Mouse (Mus musculus) stomach, embryonic 14.5 days (tissue): ENCODE data around the gene Gm28308. TPM values are rescaled to one million over a fixed set of nuclear protein-coding genes. Genes with fewer than 3 reads are reported as not detected.

Experiments used
- ATAC-seq: fragments of 200-750 bp; cut with Nextera tagmentation; 2 replicates; pipeline ENCODE4 v1.8.0; 2017; ENCODE audit warnings: low read depth, moderate TSS enrichment; ENCODE audit not compliant: insufficient number of reproducible peaks, insufficient read depth, low FRiP score
- H3K27ac ChIP-seq: fragments of 300-500 bp; sonication (generic); 2 replicates; pipeline ENCODE4 v1.5.1; 2014; ENCODE audit warnings: mild to moderate bottlenecking, low read length, moderate library complexity, mixed read lengths
- H3K27me3 ChIP-seq: fragments of 300-500 bp; sonication (generic); 2 replicates; pipeline ENCODE4 v1.6.1; 2014; ENCODE audit warnings: low read length, control low read depth, mixed read lengths; ENCODE audit not compliant: control insufficient read depth, insufficient read depth
- H3K36me3 ChIP-seq: fragments of 300-500 bp; sonication (generic); 2 replicates; pipeline ENCODE4 v1.6.1; 2014; ENCODE audit warnings: mild to moderate bottlenecking, control low read depth, low read length, moderate library complexity, mixed read lengths; ENCODE audit not compliant: control insufficient read depth, insufficient read depth
- H3K4me1 ChIP-seq: fragments of 300-500 bp; sonication (generic); 2 replicates; pipeline ENCODE4 v1.6.1; 2014; ENCODE audit warnings: low read length, control low read depth, mixed read lengths; ENCODE audit not compliant: control insufficient read depth, insufficient read depth
- H3K4me2 ChIP-seq: fragments of 300-500 bp; sonication (generic); replicated peaks from 2 replicates; pipeline ENCODE4 v1.6.1; 2014; ENCODE audit warnings: low read depth, low read length, control low read depth
- H3K4me3 ChIP-seq: fragments of 300-500 bp; sonication (generic); 2 replicates; pipeline ENCODE4 v1.5.1; 2014; ENCODE audit warnings: low read depth, low read length, control low read depth
- H3K9ac ChIP-seq: fragments of 300-500 bp; sonication (generic); replicated peaks from 2 replicates; pipeline ENCODE4 v1.6.1; 2014; ENCODE audit warnings: low read depth, mild to moderate bottlenecking, control low read depth, low read length, moderate library complexity, mixed read lengths
- H3K9me3 ChIP-seq: fragments of 300-500 bp; sonication (generic); 2 replicates; pipeline ENCODE4 v1.6.1; 2016; ENCODE audit warnings: low read depth, low read length, control low read depth; ENCODE audit not compliant: control insufficient read depth
- WGBS: fragments of 180-500 bp; shearing (Covaris S2); extraction: QIAGEN DNeasy Blood & Tissue Kit; methylation state at CpG from one replicate; pipeline ENCODE4 v1.1.7; 2014; 5-methylcytosine and 5-hydroxymethylcytosine counted together
- polyA plus RNA-seq: library from polyadenylated mRNA; unstranded; fragments of >200 nt; fragmentation: Nextera tagmentation; extraction: Ambion mirVana; gene quantifications from 2 replicates; pipeline ENCODE4 v1.2.1, GENCODE M21; 2014

Gm28308 gene
- polyA plus RNA-seq, 1 experiment from 2014 or later, result not detected

- H3K4me1 ChIP-seq, result peaks cover 18% of the 10 kb centered on the region
- H3K27ac ChIP-seq, result peak within 1 kb of the TSS; percentile 98
- under 1% methylated on average over 25 of the region's 25 CpGs for WGBS
- peak within 1 kb of the TSS; percentile 61 for H3K4me2 ChIP-seq
- H3K4me3 ChIP-seq, result peak within 1 kb of the TSS; percentile 78
- H3K36me3 ChIP-seq, result peaks cover 2% of the 10 kb centered on the region; the same call in 1 of the 2 replicates
- H3K9me3 ChIP-seq, result no peaks in the 10 kb centered on the region
- no peaks in the 10 kb centered on the region for H3K27me3 ChIP-seq
- no peak for ATAC-seq
- peak within 1 kb of the TSS; percentile 78 for H3K9ac ChIP-seq
These were observed 48.3 kb downstream of the Gm28308 start, which contains the start of gene Hoxa2 for GRCm38 (mm10) chr6:52164626-52165440. Hoxa2 (minus strand) TSS chr6:52164831.

GRCm38 (mm10) chr6:52164051-52164625 lies 49.0 kb downstream of the Gm28308 start:
- ATAC-seq, result no peak
- Histone ChIP-seq H3K9ac (peak overlapping the region; percentile 78), H3K4me1 (peaks cover 13% of the 10 kb centered on the region), H3K27ac (peak overlapping the region; percentile 98), H3K9me3 (no peaks in the 10 kb centered on the region), H3K4me3 (peak overlapping the region; percentile 78), H3K4me2 (peak overlapping the region; percentile 61), H3K36me3 (no peaks in the 10 kb centered on the region), H3K27me3 (no peaks in the 10 kb centered on the region)
- WGBS, result under 1% methylated on average over 37 of the region's 39 CpGs

GRCm38 (mm10) chr6:52163366-52164031 lies 49.6 kb downstream of the Gm28308 start:
- H3K27ac ChIP-seq, result peak overlapping the region; percentile 98
- H3K36me3 ChIP-seq, result no peaks in the 10 kb centered on the region
- H3K4me2 ChIP-seq, result peak overlapping the region; percentile 61
- H3K4me1 ChIP-seq, result peaks cover 13% of the 10 kb centered on the region
- ATAC-seq, result 0 out of 2 replicates have a peak, but pooled peaks have one; percentile 10
- no peaks in the 10 kb centered on the region for H3K27me3 ChIP-seq
- H3K9ac ChIP-seq, result peak overlapping the region; percentile 78
- whole genome bisulfite sequencing, result 5% methylated on average over 17 of the region's 17 CpGs
- H3K4me3 ChIP-seq, result peak overlapping the region; percentile 78
- H3K9me3 ChIP-seq, result no peaks in the 10 kb centered on the region

GRCm38 (mm10) chr6:52162611-52163365 lies 50.4 kb downstream of the Gm28308 start:
- no peak for ATAC-seq
- Histone ChIP-seq H3K27ac (peak overlapping the region; percentile 98), H3K4me2 (peak overlapping the region; percentile 61), H3K27me3 (no peaks in the 10 kb centered on the region), H3K9me3 (no peaks in the 10 kb centered on the region), H3K9ac (peak overlapping the region; percentile 78), H3K36me3 (no peaks in the 10 kb centered on the region), H3K4me1 (peaks cover 11% of the 10 kb centered on the region), H3K4me3 (peak overlapping the region; percentile 78)
- 12% methylated on average over 14 of the region's 14 CpGs for WGBS

- Histone ChIP-seq H3K27ac (peak overlapping the region; percentile 29; the same call in 1 of the 2 replicates), H3K4me1 (peaks cover 15% of the 10 kb centered on the region), H3K4me2 (peak overlapping the region; percentile 61), H3K36me3 (no peaks in the 10 kb centered on the region), H3K27me3 (no peaks in the 10 kb centered on the region), H3K9ac (peak overlapping the region; percentile 78; the same call in 1 of the 2 replicates), H3K9me3 (no peaks in the 10 kb centered on the region), H3K4me3 (peak overlapping the region; percentile 78; the same call in 1 of the 2 replicates)
- WGBS, result 14% methylated on average over 1 of the region's 1 CpGs
- ATAC-seq, result no peak
These were observed 51.1 kb downstream of the Gm28308 start for GRCm38 (mm10) chr6:52162093-52162380.

- H3K36me3 ChIP-seq, result no peaks in the 10 kb centered on the region
- H3K9me3 ChIP-seq, result no peaks in the 10 kb centered on the region
- H3K27me3 ChIP-seq, result 0 out of 2 replicates have a peak, but pooled peaks cover 3% of the 10 kb centered on the region
- no peak for ATAC-seq
- 6% methylated on average over 8 of the region's 8 CpGs for WGBS
- peak overlapping the region; percentile 93 for H3K27ac ChIP-seq
- peaks cover 12% of the 10 kb centered on the region for H3K4me1 ChIP-seq
- H3K4me2 ChIP-seq, result peak overlapping the region; percentile 61
- H3K4me3 ChIP-seq, result peak overlapping the region; percentile 78
- H3K9ac ChIP-seq, result peak overlapping the region; percentile 78; the same call in 1 of the 2 replicates
These were observed 51.6 kb downstream of the Gm28308 start for GRCm38 (mm10) chr6:52161336-52162092.

GRCm38 (mm10) chr6:52160511-52161335 lies 52.4 kb downstream of the Gm28308 start:
- 2% methylated on average over 30 of the region's 30 CpGs for WGBS
- H3K4me3 ChIP-seq, result peak overlapping the region; percentile 78
- H3K4me1 ChIP-seq, result peaks cover 12% of the 10 kb centered on the region
- no peaks in the 10 kb centered on the region for H3K36me3 ChIP-seq
- H3K9me3 ChIP-seq, result no peaks in the 10 kb centered on the region
- 0 out of 2 replicates have a peak, but pooled peaks cover 3% of the 10 kb centered on the region for H3K27me3 ChIP-seq
- H3K27ac ChIP-seq, result peak overlapping the region; percentile 93
- H3K4me2 ChIP-seq, result peak overlapping the region; percentile 61
- ATAC-seq, result no peak
- H3K9ac ChIP-seq, result peak overlapping the region; percentile 77
